Mouse (Mus musculus) adrenal gland, postnatal 10 days (tissue): ENCODE results near the gene Sptbn4. TPM values are rescaled to one million over a fixed set of nuclear protein-coding genes. Genes with fewer than 3 reads are reported as not detected.

Experiments
- DNase-seq: peaks from one replicate; pipeline ENCODE4 v3.0.0; 2021; ENCODE audit warnings: mixed read lengths
- total RNA-seq, 2 experiments: library from RNA; stranded (reverse); gene quantifications; 2 replicates each; pipeline ENCODE4 v1.2.3; 2021

The Sptbn4 gene
- total RNA-seq, 2 experiments from 2014 or later: 0.70 to 0.81 TPM

DNA sequence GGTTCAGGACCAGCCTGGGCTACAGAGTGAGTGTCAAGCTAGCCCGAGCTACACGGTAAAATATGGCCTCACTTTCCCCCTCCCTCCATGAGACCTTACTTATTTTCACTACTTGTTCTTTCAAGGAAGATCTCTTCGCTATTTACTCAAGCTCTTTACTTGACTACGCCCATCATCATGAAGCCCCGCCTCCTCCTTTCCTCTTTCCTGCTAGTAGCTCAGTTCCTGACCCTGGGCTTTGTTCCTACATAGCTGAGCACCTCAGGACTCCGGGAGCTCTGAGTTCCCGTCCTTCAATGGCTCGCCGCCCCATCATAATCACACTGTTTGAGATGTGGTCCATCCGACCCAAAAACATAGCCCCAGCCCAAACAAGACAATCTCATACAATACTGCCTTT lies 14.1 kb downstream of the Sptbn4 start:
- DNase-seq: no peak

DNA sequence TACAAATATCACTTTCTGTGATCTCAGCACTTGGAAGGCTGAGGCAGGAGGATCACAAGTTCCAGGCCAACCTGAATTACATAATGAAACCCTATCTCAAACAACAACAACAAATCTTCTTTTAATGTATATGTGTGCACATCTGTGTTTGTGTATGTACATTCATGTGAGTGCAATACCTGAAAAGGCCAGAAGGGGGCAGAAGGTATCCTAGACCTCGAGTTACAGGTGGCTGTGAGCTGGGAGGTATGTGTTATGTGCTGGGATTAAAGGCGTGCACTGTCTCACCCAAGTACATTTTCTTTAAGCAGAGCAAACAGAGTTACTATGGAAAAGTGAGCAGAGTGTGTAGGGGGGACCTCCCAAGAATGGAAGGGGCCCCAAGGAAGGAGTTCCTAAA lies 18.4 kb downstream of the Sptbn4 start:
- no peak for DNase-seq

DNA sequence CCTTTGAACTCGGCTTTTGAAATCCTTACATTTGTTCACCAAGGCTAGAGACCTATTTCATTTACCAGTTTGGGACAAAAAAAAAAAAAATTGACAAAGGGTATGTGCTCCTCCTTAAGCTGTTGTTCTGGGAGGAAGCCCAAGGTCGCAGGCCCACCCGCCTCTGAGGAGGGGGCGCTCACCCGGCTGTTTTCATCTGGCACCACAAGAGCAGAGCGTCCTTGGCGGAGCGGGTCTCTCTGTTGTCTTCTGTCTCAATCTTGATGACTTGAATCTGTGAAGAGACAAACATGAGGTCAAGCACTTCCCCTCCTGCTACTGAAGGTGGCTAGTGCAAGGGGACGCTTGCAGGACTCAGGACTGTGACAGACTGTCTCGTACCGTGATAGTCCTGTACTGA lies 19.5 kb downstream of the Sptbn4 start:
- no peak for DNase-seq

DNA sequence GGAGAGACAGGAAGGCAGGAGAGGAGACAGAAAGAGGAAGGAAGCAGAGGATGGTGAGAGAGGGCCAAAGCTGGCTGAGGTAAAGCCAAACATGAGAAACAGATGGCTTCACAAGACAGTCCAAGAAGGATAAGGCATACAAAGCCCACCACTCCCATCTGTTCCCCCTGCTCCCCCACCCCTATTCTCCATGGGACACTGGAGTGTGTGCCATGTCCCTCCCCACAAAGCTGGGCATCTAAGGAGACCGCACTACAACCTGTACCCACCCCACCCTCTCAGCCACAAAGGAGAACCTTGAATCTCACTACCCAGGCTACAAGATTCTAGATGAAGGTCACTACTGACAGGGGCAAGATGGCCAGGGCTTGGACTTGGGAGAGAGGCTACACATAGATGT lies 20.1 kb downstream of the Sptbn4 start:
- no peak for DNase-seq

DNA sequence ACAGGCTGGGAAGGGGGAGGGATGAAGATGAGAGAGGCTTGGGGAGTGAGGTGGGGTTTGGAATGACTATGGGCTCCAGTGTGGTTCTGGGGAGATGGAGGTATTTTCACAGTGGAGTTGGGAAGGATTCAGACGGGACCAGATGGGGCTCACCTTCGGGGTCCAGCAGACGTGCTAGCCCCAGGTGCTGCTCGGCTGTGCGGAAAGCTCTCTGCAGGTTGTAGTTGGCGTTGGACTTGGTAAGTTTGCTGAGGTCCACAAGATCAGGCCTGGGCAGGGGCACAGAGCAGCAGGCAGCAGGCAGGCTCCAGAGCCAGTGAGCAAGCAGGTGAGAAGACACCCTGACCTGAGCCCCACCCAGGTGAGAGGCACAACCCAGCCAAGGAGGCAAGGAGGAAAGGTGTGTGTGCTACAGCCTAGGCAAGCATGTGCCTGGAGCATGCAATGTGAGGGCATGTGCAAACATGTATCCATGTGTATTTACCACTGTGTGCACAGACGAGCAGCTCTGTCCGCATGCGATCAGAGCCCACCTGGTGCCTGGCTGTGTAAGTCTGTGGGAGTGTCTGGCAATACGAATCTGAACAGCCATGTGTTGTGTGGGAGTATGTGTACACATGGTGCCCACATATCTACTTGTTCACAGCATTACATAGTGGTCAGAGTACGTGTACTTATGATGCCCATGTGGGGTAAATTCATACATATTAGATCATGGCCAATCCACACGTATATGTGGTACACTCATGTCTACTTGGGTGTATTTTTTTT lies 23.7 kb downstream of the Sptbn4 start:
- DNase-seq: no peak

DNA sequence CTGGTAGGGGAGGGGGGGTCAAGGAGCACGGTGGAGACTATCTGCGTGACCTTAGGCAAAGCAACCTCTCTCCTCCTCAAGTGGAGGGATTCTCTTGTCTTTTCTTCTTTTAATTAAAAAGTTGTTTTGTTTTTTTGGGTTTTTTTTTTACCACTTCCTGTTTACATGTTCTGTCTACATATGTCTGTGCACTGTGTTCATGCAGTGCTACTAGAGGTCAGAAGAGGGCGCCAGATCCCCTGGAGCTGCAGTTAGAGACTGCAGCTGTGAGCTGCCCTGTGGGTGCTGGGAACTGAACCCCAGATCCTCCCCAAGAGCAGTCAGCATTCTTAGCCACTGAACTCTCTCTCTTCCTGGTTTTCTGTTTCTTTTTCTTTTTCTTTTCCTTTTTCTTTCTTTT lies 28.4 kb downstream of the Sptbn4 start:
- no peak for DNase-seq

DNA sequence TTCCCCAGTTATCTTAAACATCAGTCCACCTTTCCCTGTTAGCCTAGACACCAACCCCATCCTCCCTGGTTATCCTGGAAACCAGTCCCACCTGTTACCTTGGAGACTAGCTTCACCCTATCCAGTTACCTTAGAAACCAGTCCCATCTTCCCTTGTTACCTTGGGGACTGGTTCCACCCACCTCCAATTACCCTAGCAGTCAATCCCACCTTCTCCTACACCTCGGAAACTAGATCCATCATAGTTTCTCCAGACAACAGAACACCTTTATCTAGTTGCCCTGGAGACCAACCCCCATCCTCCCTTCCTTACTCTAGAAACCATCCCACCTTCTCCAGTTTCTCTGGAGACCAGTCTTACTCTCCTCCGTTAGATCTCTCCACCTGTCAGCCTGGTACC lies 30.3 kb downstream of the Sptbn4 start:
- no peak for DNase-seq

DNA sequence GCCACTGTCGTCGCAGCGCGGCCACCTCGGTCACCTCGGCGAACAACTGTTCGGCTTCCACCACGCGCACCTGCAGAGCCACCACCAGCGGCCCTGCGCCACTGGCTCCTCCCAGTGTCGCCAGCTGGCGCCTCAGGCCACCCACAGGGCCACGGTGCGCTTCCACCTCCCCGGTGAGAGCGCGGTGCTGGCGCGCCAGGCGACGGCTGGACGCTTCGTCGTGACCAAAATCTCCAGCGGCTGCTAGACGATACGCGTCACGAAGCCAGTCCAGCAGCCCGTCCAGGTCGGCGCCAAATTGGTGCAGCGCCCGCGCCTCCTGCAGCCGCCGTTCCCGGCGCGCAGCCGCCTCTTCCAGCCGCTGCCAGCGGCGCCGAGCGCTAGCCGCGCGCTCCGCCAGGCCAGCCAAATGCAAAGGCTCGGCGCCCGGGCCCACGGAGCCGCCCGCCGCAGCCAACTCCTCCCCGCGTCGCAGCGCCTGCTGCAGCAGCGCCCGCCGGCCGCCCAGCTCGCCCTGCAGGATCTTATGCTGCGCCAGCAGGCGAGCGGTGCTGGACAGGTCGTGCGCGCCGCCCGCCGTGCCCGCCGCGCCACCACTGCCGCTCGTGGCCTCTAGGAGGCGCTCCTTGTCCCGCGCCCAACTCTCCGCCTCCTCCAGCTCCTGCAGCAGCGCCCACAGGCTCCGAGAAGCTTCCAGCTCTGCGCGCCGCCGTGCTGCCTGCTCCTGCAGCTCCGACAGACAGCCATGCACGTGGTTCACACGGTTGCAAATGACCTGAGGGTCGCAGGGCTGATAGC lies 38.9 kb downstream of the Sptbn4 start:
- peak; percentile 89 for DNase-seq

DNA sequence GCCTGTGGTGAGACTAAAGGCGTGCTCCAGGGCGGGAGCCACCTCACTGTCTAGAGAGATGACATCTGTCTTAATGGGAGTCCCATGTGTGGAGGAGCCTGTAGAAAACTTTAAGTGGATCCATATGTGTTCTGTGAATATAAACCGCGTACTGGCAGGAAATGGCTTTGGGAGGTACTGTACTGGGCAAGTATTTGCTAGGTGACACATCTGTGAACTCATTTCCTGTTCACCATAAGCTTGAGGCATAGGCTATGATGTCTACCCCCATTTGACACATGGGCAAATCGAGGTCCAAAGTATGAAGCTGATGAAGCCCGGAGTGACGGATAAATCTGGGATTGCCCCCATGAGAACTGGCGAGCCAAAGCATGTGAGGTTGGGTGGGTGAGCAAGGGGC lies 39.7 kb downstream of the Sptbn4 start:
- no peak for DNase-seq

DNA sequence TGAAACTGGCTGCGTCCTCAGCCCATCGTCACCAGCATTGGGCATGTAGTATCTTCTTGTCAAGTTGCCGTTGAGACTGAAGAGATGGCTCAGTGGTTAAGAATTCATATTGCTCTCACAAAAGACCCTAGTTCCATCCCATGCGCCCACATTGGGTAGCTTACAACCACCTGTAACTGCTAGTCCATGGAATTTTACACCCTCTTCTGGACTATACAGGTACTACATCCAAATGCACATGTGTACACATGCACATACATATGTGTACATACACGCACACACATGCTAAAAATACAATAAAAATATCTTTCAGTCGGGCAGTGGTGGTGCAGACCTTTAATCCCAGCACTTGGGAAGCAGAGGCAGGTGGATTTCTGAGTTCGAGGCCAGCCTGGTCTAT lies 41.0 kb downstream of the Sptbn4 start:
- DNase-seq: no peak

DNA sequence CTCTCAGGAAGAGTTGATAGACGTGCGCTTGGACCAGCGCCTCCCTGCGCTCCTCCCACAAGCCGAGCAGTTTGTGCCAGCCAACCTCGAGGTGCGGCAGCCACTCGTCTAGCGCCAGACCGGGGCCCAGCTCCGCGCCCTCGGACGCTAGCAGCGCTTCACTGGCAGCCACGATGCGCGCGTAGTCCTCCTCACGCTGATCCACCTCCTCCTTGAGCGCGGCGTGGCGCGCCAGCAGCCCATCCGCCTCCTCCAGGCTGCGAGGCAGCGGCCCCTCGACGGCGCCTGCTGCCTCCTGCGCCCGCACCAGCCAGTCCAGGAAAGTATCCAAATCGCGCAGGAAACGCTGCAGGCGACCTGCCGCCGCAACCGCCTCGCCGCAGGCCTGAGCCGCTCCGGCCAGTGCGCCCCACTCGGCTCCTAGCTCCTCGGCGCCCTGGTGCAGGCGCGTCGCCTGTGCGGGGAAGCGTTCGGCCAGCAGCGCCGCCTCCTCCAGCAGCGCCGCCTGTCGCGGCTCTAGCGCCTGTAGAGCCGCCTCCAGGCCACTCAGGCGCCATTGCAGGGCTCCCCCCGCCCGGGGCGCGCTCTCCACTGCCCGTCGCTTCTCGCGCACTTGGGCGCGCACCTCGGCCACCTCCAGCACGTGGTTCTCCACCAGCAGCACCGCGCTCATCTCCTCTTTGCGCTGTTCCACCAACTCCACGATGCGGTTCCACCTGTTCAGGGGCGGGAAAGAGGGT lies 43.1 kb downstream of the Sptbn4 start:
- no peak for DNase-seq

DNA sequence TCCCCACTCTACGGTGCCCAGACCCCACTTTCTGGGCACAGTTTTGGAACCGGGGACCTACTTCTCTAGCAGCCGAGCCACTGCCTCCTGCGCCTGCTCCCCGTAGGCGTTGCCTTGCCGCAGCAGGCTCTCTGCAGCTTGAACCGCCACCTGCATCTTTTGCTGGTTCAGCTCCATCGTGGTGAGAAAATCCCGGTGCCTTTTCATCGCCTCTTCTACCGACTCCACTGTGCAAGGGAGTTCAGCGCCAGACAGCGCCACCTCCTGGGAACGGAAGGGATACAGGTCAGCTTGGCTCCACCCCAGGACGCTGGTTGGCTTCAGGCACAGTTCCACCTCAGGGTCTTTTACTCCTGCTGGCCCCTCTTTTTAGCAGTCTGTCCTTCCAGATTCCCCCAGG lies 44.8 kb downstream of the Sptbn4 start:
- DNase-seq: peak; percentile 78

DNA sequence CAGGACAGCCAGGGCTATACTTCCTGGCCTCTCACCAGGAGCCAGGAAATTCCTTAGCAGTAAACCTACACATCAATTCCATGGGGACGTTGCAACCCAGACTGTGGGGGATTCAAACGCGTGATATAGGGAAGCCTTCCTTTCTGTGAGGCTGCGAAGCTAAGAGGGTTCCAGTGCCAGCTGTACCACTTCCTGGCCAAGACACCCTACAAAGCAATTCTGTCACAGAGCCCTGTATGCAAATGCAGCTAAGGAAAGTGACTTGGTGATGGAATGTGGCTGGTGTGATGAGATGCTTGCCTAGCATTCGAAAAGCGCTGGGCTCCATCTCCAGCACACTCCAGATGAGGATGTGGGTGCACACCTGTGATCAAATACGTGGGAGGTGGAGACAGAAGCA lies 46.9 kb downstream of the Sptbn4 start:
- DNase-seq: no peak

DNA sequence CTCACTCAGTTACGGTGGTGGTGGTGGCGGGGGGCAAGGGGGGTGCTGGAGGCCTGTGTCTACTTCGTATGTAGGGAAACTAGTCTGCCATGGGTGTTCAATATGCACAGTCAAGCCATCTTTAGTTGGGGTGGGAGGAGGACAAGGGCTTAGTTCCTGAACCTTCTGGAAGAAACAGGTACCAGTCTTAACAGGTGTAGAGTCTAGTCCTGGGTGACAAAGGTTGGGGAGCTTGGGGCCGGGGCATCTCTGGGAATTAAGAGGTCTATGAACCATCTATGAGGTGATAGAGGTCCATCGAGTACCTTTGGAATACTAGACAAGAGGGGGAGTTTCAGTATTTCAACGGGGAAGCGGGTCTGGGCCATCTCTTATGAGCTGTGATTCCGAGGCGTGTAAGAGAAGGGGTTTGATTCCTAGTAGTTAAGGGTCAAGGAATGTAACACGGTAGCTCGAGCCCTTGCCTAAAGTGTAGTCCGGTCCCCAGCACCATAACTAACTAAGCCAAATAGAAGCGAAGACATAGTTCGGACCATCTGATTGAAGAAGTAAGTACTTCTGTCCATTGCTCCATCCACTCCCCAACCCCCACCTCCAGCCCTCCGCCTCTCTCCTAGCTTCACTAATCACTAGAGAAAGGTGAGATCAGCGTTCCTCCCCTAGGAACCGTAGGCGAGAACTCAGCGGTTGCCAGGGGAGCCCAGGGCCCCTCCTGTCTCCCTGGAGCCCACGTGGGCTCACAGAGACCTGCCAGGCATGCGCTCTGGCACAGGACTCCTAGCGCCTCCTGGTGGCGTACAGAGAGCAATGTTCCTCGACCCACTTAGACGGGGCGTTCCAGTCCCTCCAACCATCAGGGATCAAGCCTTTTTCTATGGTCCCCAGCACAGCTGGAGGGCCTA lies 50.2 kb downstream of the Sptbn4 start:
- DNase-seq: peak; percentile 39

DNA sequence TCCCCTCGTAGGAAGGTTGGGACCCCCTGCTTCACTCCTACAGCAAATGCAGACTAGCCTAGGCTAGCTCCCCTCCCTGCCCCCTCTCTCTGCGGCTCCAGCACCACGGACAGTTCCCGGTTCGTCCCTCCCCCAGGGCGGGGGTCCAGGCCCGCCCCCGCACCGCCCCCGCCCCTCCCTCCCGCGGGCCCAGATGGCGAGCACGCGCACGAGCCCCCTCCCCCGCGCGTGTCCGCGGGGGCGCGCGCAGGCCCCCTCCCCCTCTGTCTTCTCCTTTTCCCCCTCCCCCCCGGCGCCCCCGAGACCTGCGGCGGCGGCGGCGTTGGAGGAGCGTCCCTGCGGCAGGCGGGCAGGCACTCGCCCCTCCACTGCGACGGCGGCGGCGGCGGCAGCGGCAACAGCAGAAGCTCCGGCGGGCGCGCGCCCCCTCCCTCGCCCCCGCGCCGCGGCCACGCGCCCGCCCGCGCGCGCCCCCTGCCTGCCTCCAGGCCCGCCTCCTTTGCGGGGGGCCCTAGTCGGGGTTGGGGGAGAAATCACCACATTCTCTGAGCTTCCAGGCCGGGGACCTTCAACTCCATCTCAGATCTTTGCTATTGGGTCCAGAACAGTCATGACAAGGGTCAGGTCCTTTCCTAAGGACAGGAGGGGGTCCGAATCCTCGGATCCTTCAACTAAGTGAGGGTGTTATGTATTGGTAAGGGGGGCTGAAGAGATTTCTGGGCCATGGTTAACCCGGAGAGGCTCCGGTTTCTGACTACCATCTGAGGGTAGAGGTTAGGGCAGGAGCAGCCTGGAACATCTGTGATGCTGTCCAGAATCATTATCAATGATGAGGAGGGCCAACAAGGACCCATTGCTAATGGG lies 51.1 kb downstream of the Sptbn4 start:
- DNase-seq: peak; percentile 55

DNA sequence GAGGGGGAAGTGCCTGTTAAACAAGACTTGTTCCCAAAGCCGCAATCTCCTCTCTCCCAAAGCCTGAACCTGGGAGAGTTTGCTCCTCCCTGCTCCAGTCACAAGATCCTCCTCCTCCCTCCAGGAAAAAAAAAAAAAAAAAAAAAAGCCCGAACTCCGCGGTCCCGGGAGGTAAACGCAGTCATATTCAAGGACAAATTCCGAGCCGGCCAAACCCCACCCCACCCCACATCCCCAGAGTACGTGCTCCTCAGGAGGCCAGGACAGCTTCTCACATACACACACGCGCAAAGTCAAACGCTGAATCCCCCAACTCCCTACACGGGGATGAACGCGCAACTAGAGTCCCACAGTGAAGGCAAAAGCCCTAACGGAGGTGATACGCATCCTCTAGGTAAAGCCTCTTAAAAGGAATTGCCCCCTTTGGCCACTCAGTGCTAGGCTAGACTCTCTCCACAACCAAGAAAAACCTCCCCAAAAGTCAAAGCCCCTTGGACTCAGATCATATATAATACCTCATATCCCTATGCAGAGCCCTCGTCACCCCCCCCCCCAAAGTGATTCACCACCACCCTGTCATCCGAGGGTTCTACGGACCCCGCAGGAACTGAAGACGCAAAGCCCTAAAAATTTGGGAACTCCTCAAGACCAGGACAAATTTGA lies 51.8 kb downstream of the Sptbn4 start:
- no peak for DNase-seq

DNA sequence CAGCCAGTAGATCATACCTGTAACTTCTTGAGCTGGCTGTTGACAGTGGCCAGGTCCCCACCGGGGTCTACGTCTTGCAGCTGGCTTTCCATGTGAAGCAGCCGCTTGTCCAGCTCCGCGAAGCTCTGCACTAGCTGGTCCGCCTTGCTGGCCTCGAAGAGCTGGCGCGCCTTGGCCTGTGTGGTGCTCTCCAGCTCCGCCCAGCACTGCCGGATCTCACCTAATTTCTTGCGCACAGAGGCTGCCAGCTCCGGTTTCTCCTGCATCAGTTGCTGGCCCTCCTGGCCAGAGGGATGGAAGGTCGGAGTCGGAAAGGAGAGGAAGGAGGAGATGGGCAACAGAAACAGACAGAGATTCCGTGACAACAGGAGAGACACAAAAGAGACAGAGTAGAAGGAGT lies 56.1 kb downstream of the Sptbn4 start:
- no peak for DNase-seq

DNA sequence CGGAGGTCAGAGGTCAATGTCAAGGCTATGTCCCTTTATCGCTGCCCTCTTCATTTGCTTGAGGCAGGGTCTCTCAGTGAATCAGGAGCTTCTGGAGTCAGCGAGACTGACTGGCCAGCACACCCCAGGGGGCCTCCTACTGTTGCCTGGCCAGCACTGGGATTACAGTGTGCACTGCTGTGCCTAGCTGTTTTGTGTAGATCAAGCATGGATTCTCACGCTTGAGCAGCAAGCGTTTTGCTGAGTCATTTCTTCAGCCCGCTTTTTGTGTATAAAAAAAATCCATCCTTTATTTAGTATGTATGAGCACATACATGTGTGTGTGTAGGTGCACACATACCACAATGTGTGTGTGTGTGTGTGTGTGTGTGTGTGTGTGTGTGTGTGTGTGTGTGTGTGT lies 58.3 kb downstream of the Sptbn4 start:
- DNase-seq: no peak

DNA sequence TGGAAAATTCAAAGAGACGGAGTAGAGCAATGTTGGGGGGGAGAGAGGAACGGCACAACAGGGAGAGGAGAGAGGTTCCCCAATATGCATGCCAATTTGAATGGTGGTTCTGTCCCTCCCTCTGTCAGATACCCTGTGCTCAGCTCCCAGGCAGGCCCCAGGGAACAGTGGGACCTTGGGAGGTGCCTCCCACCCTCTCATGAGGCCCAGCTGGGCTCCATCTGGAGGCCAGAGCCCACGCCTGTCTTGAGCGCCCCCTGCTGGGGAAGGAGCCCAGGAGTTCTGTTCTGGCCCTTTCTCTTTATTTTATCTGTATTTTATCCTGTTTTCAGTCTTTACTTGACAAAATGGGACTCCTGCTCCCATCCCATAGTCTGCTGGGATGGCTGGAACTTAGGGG lies 62.8 kb downstream of the Sptbn4 start:
- peak; percentile 84 for DNase-seq

DNA sequence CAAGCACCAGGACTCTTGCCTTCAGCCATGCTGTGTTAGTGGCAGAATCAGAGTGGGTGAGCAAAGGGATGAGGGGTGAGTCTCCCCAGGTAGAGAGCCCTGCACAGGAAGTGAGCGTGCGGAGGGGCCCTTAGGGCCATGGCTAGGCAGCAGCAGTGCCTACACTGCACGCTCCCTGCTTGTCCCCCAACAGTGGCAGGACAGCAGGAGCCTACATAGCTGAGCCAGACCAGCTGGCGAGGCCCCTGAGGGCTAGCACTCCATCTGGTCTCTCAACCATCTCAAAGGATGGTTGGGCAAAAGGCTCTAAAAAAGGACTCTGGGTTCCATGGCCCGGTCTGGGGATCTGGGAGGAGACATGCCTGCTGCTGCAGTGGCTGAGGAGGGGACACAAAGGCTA lies 63.4 kb downstream of the Sptbn4 start:
- DNase-seq: no peak

DNA sequence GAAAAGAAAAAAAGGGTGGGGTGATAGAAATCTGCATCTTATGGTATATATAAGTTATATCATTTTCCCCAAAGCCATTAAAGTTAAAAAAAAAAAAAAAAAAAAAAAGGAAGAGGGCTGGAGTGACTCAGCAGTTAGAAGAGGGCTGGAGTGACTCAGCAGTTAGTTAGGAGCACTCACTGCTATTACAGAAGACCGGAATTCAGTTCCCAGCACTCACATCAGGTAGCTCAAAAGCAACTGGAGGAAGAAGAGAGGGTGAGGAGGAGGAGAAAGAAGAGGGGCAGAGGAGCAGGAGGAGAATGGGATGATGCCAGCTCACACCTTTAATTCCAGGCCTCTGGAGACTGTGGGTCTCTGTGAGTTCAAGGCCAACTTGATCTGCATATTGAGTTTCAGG lies 64.3 kb downstream of the Sptbn4 start:
- DNase-seq: no peak
